9 mouse cellular contexts compared by ENCODE assay signal in the genomic region with DNA sequence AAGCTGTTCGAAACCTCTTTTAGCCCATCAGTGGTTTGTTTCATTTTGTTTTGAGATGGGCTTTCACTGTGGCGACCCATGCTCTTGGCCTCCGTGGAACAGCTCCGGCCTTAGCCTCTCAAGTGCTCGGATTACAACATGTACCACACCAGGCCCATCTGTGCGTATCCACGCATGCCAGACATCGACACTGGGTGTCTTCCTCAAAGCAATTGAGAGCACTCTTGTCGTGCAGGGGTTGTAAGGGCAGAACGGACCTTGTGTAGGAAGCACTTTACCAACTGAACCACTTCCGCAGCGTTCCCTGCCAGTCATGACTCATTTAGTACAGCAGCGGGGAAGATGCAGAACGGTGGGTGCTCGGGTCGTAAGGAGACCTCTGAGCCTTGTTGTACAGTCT.
DNase-seq lines count a peak whose midpoint lies in the region; ATAC-seq lines count a peak whose summit lies in the region.
"Had no signal": no experiment of that assay in that cellular context is flagged by ENCODE, and none has a peak within 500 bp of the region (broad histone marks: within the 10 kb centered on the region; RNA-seq: fewer than 3 reads in every experiment).

No protein-coding gene starts in this region.

- WGBS in midbrain, embryonic 12.5 days: 58% methylated on average over 16 of the region's 16 CpGs
- 53% methylated on average over 16 of the region's 16 CpGs for WGBS in midbrain, embryonic 16.5 days
- 66% methylated on average over 16 of the region's 16 CpGs for WGBS in liver, embryonic 12.5 days (ENCODE audit: insufficient replicate concordance)

- no peaks in the 10 kb centered on the region for H3K9me3 ChIP-seq in midbrain, embryonic 12.5 days
- H3K9me3 ChIP-seq in midbrain, embryonic 16.5 days (replicated peaks; ENCODE audit: control insufficient read depth, low read length, poor library complexity, severe bottlenecking): no peaks in the 10 kb centered on the region
- no peaks in the 10 kb centered on the region for H3K9me3 ChIP-seq in liver, embryonic 12.5 days (replicated peaks)
- H3K9me3 ChIP-seq: limb, embryonic 15.5 days had no signal

- peaks cover 50% of the 10 kb centered on the region for H3K4me1 ChIP-seq in midbrain, embryonic 12.5 days
- H3K4me1 ChIP-seq in midbrain, embryonic 16.5 days (ENCODE audit: control insufficient read depth, insufficient read depth, low read length): peaks cover 23% of the 10 kb centered on the region; the same call in 1 of the 2 replicates
- H3K4me1 ChIP-seq in liver, embryonic 12.5 days: peaks cover 21% of the 10 kb centered on the region

- no peak overlapping the region for H3K4me2 ChIP-seq in midbrain, embryonic 12.5 days (replicated peaks)
- no peak overlapping the region for H3K4me2 ChIP-seq in midbrain, embryonic 16.5 days (ENCODE audit: low read length)
- H3K4me2 ChIP-seq in liver, embryonic 12.5 days: no peak overlapping the region
- H3K4me2 ChIP-seq: limb, embryonic 15.5 days had no signal

- no peak overlapping the region for H3K4me3 ChIP-seq in midbrain, embryonic 12.5 days
- no peak overlapping the region for H3K4me3 ChIP-seq in midbrain, embryonic 16.5 days (ENCODE audit: low read depth, low read length)
- H3K4me3 ChIP-seq in liver, embryonic 12.5 days: no peak overlapping the region
- H3K4me3 ChIP-seq: limb, embryonic 15.5 days had no signal

- DNase-seq in heart, adult 11 months: peak; percentile 92
- DNase-seq in heart, postnatal 14 days: no peak
- peak; percentile 58 to 61 for DNase-seq in cerebellum, postnatal 25 days
- DNase-seq in thymus, postnatal 25 days: peak; percentile 26
- DNase-seq in left cerebral cortex, postnatal 25 days (ENCODE audit: low spot score in 2 of 2): no peak

- no peaks in the 10 kb centered on the region for H3K36me3 ChIP-seq in midbrain, embryonic 12.5 days
- H3K36me3 ChIP-seq in midbrain, embryonic 16.5 days (ENCODE audit: control insufficient read depth, insufficient read depth, low read length): no peaks in the 10 kb centered on the region
- H3K36me3 ChIP-seq in liver, embryonic 12.5 days: no peaks in the 10 kb centered on the region
- H3K36me3 ChIP-seq: limb, embryonic 15.5 days had no signal

- intact Hi-C loops in heart, postnatal 14 days (cut with DNase I): no loop called here
- intact Hi-C loops in left cerebral cortex, postnatal 25 days (cut with DNase I): no loop called here

- ATAC-seq in midbrain, embryonic 12.5 days (ENCODE audit: low FRiP score, low read depth): no peak
- no peak for ATAC-seq in midbrain, embryonic 16.5 days
- no peak for ATAC-seq in liver, embryonic 12.5 days

- no peaks in the 10 kb centered on the region for H3K27me3 ChIP-seq in midbrain, embryonic 12.5 days
- no peaks in the 10 kb centered on the region for H3K27me3 ChIP-seq in midbrain, embryonic 16.5 days (ENCODE audit: control insufficient read depth, insufficient read depth, low read depth, low read length)
- H3K27me3 ChIP-seq in liver, embryonic 12.5 days (replicated peaks): no peaks in the 10 kb centered on the region
- H3K27me3 ChIP-seq: limb, embryonic 15.5 days had no signal

- H3K9ac ChIP-seq in midbrain, embryonic 12.5 days (replicated peaks): no peak overlapping the region
- H3K9ac ChIP-seq in midbrain, embryonic 16.5 days (ENCODE audit: low read depth, low read length): no peak overlapping the region
- H3K9ac ChIP-seq in liver, embryonic 12.5 days: no peak overlapping the region
- H3K9ac ChIP-seq: limb, embryonic 15.5 days had no signal

- 0 out of 2 replicates have a peak overlapping the region, but pooled peaks have one; percentile 9 for H3K27ac ChIP-seq in midbrain, embryonic 12.5 days (replicated peaks)
- H3K27ac ChIP-seq in midbrain, embryonic 16.5 days (ENCODE audit: low read length): no peak overlapping the region
- no peak overlapping the region for H3K27ac ChIP-seq in liver, embryonic 12.5 days
- H3K27ac ChIP-seq: limb, embryonic 15.5 days had no signal

Comparison
In these comparisons a context has a peak if more than half of its experiments do, and no peak if none do; other contexts are left out.
1. DNase-seq: peak in heart, adult 11 months (single experiment), cerebellum, postnatal 25 days (2 of 2) and thymus, postnatal 25 days (single experiment); none in heart, postnatal 14 days (0 of 2) and left cerebral cortex, postnatal 25 days (0 of 2).